Mouse (Mus musculus): ENCODE data around the gene Utp18.
A peak's percentile ranks its signal among the peaks of the same experiment; 100 is the strongest.
"Not testable (repeated sequence)": the region's sequence is repeated elsewhere in the genome, so short reads cannot be mapped to it uniquely, and the experiment has no call there.

Gene Utp18

DNA sequence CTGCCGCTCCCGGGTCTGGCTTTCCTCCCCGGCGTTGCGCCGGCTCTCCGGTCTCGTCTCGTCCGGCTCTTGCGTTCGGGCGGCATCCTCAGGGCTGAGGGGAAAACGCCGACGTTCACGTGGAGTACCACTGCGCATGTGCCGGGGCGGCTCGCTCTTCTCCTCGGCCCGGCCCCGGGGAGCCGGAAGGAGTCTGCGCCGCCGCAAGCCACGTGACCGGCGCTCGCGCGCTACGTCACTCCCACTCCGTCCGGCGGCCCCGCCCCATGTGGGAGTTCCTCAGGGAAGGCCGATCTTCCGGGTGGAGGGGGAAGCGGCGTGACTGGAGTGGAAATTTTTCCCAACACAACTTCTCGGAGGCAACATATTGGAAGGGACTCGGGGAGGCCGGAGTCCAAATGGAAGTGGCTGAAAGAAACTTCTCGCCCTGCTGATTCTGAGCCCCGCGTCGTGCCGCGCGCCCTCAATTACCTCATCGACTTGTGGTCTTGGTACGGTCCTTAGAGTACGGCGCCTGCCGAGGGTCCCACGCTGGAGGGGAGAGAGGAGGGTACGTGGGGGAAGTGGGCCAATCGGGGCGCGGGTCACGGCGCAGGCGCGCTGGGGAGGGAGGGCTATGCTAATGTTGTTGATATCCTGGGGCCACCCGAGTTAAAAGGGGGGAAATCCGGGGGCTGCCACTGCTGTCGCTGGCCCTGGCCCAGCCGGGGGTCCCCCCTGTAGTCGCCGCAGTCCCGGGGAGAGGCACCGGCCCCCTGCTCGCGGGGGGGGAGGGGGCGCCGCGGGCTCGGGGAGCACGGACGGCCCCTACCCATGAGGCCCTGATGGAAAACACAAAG, at the start of gene Utp18, which contains the start of gene Mbtd1:
Gene Utp18, minus strand, starts transcription at position 195 of the 839 bp plus-strand sequence.
Gene Mbtd1, plus strand, starts transcription at position 281 of the 839 bp plus-strand sequence.
- peak; percentile 97 for DNase-seq

DNA sequence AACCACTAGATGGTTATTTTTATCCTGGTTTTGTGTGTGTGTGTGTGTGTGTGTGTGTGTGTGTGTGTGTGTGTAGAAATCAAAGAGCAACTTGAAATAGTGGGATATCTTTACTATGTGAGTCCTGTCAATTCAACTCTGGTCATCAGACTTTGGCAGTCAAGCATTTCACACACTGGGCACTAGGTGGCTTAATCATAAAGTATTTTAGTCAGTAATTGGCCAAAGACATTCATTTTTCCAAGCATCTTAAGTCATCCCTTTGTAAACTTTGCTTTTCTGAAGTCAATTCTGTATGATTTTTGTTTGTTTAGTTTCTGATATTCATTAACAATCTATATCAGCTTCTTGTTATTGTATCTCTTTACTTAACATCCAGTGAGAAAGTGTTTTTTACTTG, 43.5 kb upstream of the Utp18 start:
- DNase-seq: no peak

DNA sequence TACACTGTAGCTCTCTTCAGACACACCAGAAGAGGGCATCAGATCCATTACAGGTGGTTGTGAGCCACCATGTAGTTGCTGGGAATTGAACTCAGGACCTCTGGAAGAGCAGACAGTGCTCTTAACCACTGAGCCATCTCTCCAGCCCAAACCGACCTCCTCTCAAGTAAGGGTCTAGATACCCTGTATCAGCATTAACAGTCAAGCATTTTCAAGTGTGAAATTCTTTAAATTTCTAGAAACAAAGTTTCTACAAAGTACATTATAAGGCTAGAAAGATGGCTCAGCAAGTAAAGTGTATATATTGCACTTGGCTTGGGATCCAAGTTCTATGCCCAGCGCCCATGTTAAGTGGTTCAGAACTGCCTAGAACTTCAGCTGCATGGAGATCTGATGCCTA, 29.5 kb upstream of the Utp18 start:
- DNase-seq: not testable (repeated sequence)

DNA sequence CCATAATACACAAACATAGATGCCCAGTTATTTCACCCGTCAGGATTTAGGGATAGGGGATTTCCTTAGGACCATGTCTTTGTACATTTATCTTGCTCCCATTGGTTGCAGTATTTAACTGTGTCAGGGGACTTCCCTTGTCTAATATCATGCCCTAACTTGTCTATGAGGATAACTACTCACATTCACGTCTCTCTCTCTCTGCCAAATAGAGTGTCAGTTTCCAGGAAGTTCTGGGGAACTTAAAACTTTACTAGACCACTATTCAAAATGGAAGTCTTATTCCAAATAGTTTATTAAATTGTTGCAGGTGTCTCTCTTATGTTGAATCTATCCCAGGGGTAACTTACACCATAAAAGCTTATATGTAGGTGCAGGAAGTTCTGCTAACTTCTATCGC, 26.0 kb upstream of the Utp18 start:
- DNase-seq: no peak

DNA sequence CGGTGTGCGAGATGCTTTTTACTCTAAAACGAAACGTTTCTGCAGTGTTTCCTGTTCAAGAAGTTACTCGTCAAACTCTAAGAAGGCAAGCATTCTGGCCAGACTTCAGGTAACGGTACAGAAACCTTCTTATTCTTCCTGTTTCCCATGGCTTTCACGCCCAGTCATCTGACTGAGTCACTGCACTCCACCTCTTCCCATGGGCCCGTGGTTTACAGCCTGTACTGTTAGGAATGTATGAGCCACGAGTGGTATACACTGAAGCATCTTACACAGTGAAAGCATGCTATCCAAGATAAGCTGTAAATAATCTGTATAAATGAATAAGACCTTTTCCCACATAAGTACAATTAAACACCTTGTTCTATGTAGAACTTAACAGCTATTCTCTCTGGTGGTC, 23.3 kb upstream of the Utp18 start:
- DNase-seq: no peak

DNA sequence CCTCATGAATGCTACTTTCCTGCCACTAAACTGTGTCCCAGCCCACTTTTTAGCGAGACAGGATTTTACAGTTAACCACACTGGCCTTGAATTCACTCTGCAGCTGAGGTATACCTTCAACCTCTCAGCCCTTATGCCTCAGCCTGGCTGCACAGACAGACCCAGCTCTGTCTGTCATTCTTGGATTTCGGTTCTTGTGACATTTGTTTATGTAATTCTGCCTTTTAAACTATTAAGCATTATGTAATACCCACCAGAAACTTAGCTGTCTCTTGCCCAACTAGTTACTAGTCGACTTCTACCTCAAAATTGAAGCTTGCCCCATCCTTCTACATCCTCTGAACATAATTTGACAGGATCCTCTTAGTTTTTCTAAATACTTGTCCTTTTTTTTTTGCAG, 22.3 kb upstream of the Utp18 start:
- DNase-seq: no peak

DNA sequence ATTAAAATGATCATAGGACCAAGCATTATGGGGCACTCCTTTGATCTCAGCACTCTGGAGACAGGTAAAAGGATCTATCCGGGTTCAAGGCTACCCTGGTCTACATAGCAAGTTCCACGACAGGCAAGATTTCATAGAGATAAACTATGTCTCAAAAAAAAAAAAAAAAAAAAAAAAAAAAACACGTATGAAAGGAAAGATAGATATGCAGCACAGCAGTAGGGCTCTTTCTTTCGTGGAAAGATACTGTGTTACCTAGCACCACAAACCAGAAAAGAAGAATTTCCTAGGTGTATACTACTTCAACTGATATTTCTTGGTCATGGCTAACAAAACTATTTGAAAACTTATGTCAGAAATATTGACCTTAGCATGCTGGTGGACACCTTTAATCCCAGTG, 21.3 kb upstream of the Utp18 start:
- no peak for DNase-seq

DNA sequence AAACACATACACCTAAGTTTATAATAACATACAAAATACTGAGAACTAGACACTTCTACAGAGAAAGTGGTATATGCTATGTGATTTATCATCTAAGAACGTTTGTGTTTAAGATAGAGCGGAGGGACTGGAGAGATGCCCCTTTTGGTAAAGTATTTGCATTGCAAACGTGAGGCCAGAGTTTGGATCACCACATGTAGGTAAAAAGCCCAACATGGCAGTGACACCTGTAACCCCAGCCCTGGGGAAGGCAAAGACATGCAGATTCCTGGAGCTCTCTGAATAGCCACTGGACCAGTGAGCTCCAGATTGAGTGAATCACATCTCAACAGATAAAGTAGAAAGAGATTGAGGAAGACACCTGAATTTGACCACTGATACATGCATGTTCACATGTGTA, 12.2 kb upstream of the Utp18 start:
- DNase-seq: no peak

DNA sequence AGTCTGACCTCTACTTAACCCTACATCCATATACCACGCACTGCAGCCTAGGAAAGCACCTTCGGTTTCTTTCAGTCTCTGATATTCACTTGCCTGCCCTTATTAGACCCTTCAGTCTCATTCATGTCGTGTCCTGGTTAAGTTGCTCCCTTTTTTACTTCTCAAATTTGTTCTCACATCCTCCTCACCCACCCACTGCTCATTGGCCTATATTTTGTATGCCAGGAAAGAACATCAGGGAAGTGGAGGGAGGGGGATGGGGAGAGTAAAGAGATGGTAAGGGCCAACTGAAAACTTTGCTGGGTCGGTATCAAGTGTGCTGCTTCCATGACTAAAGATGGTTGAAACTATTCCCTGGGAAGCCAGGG, 1.5 kb upstream of the Utp18 start:
- no peak for DNase-seq

DNA sequence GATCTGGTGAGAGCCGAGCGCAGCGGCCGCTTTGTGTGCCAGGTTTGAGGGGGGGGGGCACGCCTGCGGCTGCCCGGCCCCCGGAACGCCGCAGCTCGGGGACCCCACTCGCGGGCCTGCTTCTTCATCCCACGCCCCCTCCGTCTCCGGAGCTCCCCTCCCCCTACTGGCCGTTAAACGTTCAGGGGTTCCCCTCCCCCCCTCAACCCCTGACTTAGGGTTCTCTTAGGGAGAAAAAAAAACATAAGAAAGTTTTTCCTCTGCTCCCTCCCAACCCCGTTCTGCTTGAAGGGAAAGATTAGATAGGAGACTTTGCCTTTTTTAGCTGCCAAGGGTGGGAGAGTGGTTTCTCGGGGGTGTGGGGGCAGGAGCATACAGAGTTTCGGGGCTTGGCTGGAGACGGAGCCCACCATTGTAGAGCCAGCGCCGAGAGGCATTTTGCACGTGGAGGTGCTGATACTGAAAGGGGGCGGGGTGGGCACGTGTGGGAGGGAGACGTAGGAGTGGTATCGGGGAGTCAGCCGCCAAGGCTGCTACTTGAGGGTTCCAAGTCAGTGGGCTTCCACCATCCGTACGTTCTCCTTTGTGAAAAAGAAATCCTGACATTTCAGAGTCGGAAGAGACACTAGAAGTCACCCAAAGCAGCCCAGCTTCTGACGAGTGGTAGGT, 979 bp upstream of the Utp18 start:
- DNase-seq: peak; percentile 24

DNA sequence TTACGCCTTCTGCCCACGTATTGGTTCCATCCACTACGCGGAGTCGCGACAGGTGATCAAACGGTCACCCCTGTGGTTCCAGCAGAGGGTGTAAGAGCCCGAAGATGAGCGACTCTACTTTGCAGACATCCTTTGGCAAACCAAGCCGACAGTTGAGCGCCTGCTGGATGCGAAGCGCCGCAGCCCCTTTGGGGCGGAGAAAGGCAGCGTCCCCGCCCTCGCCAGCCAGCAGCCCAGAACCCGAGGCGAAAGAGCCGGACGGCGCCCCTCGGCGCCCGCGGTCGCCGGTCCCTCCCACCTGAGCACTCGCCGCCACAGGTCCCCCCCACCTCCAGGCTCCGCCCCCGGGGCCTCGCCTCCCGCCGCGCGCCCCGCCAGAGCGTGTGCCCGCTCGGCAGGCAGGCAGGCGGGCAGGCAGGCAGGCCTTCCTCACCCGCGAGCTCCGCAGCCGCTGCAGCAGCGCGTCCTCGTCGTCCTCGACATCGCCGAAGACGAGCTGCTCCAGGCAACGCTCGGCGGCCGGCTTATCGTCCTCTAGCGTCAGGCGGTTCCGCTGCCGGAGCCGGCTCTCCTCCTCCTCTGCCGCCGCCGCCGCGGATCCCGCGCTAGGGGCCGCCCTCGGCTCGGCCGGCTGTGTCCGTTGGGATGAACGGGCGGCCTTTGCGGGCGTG, 530 bp downstream of the Utp18 start:
- DNase-seq: peak; percentile 45

DNA sequence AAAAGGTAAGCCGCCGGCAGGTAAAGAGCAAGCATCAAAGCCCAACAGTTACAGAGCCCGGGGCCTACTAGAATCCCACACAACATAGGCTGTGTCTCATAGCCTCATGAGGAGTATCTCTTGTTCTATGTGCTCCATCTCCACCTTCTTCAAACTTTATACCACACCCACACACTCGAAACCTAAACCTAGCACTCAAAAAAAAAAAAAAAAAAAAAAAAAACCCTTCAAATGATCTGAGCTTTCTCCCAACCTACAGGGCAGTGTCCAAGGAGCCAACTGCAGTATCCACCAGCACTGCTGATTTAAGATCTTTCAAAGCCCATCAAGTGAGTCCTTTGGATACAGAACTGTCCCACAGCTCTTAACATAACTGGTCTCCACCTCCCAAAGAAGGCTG, 1.5 kb downstream of the Utp18 start:
- no peak for DNase-seq

DNA sequence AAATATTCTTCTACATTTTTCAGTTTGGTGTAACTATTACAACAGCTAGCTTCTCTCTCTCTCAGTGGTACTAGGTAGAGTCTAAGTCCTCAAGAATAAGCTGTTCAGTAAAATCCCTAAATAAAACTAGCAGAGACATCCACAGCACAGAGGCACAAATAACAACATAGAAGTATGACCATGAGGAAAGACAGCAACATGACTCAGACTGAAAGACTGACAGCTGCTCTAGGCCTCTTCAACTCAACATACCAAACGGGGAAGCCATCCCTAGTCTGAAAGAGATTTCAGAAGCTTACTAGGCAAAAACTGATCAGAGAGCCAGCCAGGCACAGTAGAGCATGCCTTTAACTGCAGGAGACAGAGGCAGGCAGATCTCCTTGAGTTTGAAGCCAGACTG, 22.9 kb downstream of the Utp18 start:
- DNase-seq: no peak

DNA sequence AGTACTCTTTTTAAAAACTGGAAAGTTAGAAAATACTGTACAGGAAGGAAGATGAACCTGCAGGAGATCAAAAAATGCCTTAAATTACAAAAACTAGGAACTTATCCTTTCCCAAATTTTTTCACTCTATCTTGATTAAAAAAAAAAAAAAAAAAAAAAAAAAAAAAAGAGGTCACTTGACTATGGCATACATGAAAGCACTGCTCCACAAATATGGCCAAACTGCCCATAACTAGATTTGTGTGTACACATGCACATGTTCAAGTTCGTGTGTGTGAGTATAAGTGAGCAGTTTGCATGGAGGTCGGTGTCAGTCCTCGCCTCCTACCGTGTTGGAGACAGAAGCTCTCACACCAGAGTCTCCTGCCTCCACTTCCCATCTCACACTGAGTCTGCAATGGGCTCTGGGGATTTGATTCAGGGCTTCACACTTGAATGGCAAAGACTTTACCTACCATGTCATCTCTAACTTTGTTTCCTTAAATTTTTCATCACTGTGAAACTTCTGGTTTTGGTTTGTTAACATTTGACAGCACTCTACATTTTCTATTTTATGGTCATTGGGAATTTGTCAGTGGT, 23.4 kb downstream of the Utp18 start:
- no peak for DNase-seq

DNA sequence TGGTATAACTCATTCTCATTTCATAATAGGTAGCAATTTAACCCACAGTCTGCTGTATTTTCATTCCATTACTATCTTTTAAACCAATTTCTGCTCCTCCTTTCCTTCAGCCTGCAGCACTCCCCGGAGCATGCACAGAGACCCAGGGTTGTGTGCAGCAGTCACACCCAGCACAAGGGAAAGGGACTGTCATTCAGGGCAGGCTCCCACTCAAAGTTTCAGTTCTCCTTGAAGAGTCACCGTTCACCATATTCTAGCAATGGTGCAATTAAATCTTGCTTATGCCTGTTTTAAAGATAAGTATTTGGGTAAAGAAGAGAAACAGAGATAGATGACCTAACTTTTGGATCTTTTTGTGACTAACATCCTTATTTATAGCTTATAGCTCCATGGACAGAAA, 24.4 kb downstream of the Utp18 start:
- no peak for DNase-seq

DNA sequence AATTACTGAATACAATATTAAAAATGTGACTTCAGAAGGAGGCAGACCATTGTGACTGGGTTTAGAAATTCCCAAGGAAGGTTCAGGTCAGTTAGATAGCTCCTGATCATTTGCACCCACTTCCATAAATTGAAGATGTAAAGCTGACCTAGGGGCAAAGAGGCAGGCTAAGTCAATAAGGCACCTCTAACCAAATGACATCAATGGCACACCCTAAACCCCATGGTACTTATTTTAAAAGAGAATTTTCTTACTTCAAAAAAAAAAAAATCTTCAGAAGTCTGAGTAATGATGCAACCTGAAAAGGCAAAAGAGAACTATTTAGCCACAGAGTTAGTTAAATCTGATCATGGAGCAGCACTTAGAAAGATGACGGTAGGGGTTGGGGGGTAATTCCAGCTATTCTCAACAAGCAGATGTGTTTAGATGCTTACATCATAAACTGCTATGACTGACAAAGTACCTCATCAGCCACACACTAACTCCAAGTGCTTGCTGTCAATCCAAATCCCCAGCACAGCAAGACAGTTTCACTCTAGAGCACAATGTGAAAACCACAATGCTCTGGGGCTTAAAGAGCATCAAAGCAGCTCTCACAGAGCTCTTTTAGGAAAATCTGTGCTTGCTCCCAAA, 24.9 kb downstream of the Utp18 start:
- no peak for DNase-seq

DNA sequence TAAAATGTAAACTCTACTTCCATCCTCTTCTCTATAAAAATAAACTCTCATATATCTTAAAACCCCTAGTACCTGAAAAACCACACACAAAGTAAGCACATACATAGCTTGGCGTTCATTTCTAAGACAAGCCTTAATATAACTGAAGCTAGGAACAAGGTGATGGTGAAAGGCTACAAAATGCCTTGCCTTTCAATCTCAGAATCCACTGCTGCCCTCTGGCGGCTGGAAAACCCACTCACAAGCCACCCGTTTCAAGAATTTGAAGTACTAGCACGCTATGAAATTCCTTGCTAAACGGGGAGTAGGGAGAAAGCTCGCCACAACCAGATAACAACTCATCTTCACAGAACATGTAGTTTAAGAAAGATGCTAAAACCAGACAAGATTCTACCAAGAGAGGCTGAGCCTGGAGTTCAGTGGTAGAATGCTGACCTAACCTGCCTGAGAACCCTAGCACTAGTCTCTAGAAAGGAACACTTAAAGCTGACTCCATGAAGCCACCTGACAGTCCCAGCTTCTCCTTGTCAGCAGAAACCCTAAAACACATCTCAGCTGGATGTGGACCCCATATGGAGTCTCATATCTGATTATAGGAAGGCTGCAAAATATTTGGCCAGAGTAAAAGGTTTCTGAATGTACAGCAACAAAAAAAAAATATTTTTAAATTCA, 29.1 kb downstream of the Utp18 start:
- peak; percentile 38 for DNase-seq

DNA sequence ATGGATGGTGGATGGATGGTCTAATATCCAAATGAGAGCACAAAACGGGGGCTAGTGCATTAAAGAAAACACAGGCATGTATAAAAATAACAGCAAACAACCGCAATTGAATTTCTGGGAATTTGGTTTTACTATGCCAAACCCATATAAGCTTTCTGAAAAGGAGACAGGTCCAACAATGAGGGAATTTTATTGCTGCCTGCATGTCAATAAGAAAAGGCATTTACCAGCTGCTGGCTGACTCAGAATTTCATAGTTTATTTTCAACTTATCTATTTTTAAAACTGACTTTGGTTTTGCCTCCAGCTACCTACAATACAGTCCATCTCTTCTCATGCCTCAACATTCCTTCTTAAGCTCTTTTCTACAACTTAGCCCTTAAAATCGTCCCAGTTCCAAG, 33.0 kb downstream of the Utp18 start:
- DNase-seq: no peak

DNA sequence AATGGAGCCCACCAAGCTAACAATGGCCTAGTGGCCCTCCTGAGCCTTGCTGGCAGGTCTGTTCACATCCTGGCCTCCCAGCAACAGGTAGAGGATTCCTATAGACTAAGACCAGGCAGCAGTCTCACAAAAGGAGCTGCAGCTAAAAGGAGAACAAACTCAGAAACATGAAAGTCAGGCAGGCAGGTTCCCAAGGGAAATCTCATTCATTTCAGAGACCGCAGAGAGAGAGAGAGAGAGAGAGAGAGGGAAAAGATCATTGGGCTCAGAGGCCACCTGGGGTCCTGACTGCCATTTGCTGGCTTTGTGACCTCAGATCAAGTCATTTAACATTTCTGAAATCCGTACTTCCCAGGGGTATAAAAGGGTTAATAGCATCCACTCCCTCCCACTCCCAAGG, 38.2 kb downstream of the Utp18 start:
- no peak for DNase-seq

DNA sequence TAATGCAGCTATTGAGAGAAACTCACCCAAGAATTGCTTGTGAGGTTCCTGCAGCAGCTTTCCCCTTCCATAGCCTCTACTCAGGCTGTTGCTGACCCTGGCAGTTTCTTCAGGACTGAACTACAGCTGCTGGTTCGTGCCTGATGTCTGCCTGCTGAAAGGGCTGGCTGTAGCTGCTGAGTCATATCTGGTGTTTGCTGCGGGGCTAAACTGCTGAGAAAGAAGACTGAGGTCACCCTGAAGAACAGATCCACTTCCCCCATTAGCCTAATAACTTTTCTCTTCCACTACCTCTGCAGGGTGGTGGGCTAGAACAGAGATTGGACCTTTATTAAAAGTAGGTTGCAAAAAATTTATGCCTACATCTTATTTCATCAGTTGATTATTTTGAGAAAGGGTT, 49.8 kb downstream of the Utp18 start:
- no peak for DNase-seq

DNA sequence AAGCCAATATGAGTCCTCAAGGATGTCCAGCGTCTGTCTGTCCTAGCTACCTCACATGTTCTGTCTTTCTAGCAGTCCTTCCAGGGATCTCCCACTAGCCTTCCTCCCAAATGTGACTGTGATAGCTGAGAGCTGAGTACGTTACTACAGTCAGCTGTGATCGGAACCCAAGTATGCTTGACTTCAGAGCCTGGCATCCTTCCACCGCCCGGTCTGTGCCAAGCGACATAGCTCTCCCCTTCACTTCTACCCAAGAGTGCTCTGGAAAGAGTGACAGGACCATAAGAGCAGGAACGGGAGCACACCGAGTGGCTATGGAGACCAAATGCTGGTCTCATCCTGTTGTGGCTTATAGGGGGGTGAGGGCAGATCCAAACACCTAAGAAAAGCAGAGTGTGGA, 55.6 kb downstream of the Utp18 start:
- DNase-seq: no peak

DNA sequence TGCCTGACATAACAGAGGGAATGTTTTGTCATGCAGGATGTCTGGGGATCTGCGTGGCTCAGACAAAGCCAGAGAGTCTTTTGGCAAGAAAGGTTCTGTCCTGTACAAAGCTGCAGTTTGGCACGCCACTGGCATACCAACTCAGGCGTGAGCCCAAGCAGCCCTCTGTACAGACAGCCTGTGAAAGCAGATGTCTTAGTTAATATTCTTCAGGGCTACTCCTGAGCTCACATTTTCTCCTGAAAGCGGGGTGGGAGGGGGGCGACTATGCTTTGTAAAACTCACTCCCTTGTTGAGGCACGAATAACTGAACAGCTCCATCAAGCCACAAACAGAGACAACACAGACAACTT, 56.3 kb downstream of the Utp18 start:
- DNase-seq: no peak
